Mouse (Mus musculus) embryo, embryonic 11.5 days (tissue): ENCODE measurements around the gene Osbpl10.

Source experiments
- DNase-seq: peaks from one replicate; pipeline ENCODE4 v3.0.0-alpha.2; 2012; ENCODE audit warnings: low read depth, low spot score

Osbpl10 gene

DNA sequence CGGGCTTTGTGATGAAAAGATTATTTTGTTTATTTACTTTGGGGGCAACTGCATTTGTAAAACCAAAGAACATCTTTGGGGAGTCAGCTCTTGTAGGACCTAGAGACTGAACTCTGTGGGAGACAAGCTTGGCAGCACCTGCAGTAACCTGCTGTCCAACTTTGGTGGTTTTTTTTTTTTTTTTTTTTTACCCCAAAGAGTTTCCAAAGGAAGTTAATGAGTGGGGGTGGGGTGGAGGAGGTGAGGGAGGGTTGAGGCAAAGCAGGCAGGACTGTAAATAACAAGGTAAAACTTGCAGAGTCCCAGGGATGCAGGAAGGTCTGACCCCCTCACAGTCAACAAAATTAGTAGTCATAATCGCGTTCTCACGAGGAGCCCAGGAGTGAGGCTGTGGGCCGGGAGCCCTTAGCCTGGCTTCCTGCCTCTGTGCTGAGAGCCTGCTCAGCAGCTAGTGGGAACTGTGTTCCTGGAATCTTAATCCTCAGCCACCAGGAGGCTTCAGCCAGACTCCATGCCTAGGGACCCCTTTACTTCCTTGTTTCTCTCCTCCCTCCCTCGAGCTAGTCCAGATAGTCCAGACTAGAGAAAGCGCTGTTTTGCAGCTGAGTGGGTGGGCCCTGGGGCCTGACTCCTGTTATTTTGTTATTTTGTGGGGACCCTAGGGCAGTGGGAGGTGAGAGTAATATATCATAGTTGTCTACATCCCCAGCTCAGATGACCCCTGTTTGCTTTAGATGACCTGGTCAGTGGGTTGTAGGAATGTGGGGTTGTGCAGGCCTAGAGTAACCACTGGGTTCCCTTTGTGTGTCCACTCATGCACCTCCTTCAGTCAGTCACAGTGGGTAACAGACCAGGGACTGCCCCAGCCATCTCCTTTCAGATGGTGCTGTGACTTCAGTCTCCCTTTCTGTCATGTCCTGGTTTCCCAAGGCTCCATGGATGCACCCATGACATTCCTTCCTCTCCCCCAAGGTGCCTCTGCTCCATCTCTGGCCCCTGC is 236.5 kb downstream of the Osbpl10 start:
- DNase-seq, result no peak

GRCm38 (mm10) chr9:115215830-115216701 is 237.7 kb downstream of the Osbpl10 start:
- peak; percentile 48 for DNase-seq

DNA sequence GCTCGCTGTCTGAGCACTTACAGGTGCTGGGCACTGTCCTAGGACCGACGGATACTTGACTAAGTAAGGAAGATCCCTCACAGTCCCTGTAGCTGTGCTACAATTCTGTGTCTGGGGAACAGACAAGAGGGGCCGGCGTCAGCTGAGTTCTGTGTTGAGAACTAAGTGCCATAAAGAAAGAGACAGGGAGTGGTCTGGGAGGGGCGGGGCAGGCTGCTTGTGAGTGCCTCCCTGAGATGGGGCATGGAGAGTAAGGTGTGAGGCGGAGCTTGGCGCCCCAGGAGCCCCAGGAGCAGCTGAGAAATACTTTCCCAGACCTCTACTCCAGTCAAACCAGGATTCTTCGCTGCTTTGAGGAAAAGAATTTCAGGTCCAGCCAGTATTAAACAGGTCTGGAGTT is 239.6 kb downstream of the Osbpl10 start:
- no peak for DNase-seq

GRCm38 (mm10) chr9:115220466-115220865 is 242.1 kb downstream of the Osbpl10 start:
- DNase-seq, result no peak

- DNase-seq, result no peak
These were observed 242.9 kb downstream of the Osbpl10 start for GRCm38 (mm10) chr9:115221265-115221664.

DNA sequence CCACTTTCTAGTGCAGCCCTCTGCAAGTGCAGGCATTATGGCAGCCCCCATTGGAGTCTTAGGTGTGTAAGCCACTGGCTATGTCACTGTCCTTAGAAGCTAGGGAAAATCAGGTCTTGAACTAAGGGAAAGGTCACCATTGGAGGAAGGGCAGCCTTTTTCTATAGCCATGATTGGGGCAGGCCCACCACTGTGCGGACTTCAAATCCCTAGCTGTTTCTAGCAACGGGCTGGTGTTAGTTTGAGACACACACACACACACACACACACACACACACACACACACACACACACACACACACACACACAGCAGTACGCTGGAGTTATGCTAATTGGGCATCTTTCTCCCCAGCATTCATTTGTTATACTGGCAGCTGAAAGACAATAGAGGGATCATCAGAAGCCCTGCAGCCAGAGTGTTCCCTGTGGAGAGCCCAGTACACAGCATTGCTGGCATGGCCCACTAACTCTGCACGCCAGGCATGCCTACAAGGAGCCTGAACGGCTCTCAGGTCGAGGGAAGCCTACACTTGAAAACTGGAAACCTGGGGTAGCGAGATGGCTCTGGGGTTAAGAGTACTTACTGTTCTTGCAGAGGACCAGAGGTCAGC is 246.5 kb downstream of the Osbpl10 start:
- no peak for DNase-seq

- DNase-seq, result no peak
These were observed 250.8 kb downstream of the Osbpl10 start for GRCm38 (mm10) chr9:115229145-115229544.

GRCm38 (mm10) chr9:115229676-115230075 is 251.3 kb downstream of the Osbpl10 start:
- DNase-seq, result no peak

GRCm38 (mm10) chr9:115230141-115230540 is 251.8 kb downstream of the Osbpl10 start:
- no peak for DNase-seq

DNA sequence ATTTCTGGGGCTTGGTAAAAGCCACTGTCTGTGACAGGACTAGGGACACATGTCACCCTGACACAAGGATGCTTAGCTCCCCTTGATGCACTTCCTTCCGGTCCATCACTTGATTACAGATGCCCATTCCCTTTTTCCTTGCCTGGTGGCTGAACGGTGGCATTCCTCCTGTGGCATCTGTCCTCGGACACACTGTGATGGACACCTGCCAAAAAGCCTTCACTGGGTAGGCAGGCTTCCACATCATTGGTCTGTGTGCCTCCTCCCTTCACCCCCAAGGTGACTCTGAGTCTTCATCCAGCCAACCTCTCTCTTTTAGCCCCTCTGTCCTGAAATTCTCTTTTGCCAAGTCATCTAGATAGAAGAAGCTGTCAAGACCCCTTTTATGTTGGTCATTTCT is 253.1 kb downstream of the Osbpl10 start:
- DNase-seq, result no peak

- no peak for DNase-seq
These were observed 255.4 kb downstream of the Osbpl10 start for GRCm38 (mm10) chr9:115233721-115234120.

GRCm38 (mm10) chr9:115234561-115234960 is 256.2 kb downstream of the Osbpl10 start:
- DNase-seq, result no peak

DNA sequence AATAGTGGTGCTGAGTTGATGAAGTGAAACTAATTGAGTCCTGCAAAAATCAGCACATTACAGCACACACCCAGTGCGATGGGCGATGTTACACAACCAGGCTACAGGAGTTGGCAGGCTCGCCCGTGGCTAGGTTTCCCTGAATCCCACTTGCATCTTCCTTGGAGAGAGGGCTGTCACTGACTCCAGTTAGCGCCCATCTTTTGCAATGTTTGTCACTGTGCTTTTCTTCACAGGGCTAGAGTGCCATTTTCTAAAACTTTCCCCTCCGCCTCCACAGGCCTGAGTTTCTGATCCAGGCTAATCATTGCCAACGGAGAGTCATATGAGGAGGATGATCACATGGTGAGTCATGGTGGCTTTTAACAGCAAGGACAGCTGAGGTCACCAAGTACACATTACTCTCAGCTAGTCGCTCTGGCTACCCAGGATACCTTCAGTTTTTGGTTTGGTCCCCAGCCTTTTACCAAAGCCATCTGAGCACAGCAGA is 258.0 kb downstream of the Osbpl10 start:
- DNase-seq, result no peak

- DNase-seq, result no peak
These were observed 259.6 kb downstream of the Osbpl10 start for GRCm38 (mm10) chr9:115237943-115238342.

DNA sequence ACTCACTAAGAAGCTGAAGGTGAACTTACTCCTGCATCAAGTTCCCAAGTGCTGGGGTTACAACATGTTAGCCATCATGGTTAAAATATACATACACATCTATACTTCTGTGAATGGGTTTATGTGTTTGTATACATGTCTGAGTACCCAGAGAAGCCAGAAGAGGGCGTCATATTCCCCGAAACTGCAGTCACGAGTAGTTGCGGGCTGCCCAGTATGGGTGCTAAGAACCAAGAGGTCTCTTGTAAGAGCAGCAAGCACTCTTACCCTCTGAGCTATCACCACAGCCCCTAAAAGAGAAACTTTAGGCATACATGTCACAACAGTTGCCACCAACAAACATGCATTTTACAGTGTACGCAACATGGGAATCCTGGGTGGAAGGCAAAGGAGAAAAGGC is 261.5 kb downstream of the Osbpl10 start:
- no peak for DNase-seq

DNA sequence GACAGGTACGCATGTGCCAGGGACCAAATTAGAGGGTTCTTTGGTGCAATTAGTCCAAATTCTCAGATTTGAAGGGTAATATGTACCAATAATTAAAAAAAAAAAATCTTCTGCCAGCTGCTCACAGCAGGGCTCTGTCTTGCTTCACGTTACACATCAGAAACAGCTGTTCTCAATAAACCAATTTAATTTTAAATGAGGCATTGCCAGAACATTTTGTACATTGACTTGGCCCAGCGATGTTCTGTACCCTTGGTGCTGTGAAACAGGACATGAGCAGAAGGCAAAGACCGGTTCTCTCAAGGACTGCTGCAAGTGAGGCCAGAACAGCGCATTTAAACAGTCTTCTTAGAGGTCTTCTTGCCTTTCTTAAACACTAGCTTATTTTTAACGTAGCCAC is 265.3 kb downstream of the Osbpl10 start:
- DNase-seq, result no peak

GRCm38 (mm10) chr9:115245092-115245491 is 266.7 kb downstream of the Osbpl10 start:
- no peak for DNase-seq

- no peak for DNase-seq
These were observed 270.8 kb downstream of the Osbpl10 start for GRCm38 (mm10) chr9:115249145-115249544.

- DNase-seq, result no peak
These were observed 279.4 kb downstream of the Osbpl10 start for GRCm38 (mm10) chr9:115257733-115258286.

- DNase-seq, result no peak
These were observed 281.5 kb downstream of the Osbpl10 start for GRCm38 (mm10) chr9:115259866-115260265.

GRCm38 (mm10) chr9:115260464-115260863 is 282.1 kb downstream of the Osbpl10 start:
- no peak for DNase-seq
